Mouse (Mus musculus): ENCODE data around the gene Doc2b. TPM values are rescaled to one million over a fixed set of nuclear protein-coding genes. Genes with fewer than 3 reads are reported as not detected.

Doc2b gene
- polyA plus RNA-seq, 1 experiment from 2014 or later, result 2.9 TPM

DNA sequence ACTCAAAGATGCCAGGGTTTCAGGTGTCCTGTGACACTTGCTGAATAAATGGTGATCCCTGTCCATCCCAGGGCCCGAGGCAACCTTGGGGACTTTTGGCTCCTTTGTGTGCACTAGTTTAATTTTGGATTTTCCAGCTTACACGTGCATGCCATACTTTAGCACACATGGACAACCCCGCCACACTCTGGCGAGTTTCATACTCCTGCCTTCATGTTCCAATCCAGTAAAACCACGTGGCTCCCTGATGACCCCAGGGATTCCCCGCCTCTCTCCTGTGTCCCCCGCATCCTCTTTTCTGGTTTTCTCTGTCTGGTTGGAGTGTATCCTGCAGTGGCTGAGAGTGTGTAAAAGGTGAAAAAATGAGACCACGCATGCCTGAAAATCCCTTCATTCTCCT lies 31.6 kb upstream of the Doc2b start:
- Histone ChIP-seq H3K9me3 (ENCODE audit: control insufficient read depth, low read length) (no peaks in the 10 kb centered on the region), H3K4me2 (replicated peaks) (no peak overlapping the region), H3K36me3 (replicated peaks; ENCODE audit: control insufficient read depth, insufficient read depth) (no peaks in the 10 kb centered on the region), H3K27me3 (ENCODE audit: control insufficient read depth, insufficient read depth, low read length) (no peaks in the 10 kb centered on the region), H3K9ac (no peak overlapping the region), H3K27ac (no peak overlapping the region), H3K4me1 (replicated peaks; ENCODE audit: control insufficient read depth, insufficient read depth, low read length) (0 out of 2 replicates have a peak, but pooled peaks cover 3% of the 10 kb centered on the region), H3K4me3 (replicated peaks; ENCODE audit: low read length) (no peak overlapping the region)
- DNase-seq (ENCODE audit: low spot score) (no peak), ATAC-seq (ENCODE audit: low FRiP score) (no peak)
- 84% methylated on average over 8 of the region's 8 CpGs for WGBS

DNA sequence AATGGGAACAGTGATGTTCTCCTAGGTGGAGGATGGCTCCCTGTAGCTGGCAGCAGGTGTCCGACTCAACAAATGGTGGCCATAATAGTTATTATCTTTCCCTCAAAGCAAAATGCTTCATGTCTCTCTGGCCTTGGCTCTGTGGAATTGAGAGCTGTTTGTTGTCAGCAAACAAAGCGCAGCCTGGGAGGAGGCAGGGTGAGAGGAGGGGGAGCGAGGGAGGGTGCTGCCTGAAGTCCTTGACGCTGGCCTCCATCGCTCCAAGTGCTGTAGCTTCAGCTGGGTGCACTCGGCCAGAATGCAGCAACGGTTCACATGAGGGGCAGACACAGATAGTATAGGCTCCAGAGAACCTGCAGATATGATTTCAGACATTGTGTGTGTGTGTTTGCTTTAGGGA lies 27.7 kb upstream of the Doc2b start:
- H3K4me2 ChIP-seq (replicated peaks), result no peak overlapping the region
- no peaks in the 10 kb centered on the region for H3K36me3 ChIP-seq (replicated peaks; ENCODE audit: control insufficient read depth, insufficient read depth)
- H3K4me1 ChIP-seq (replicated peaks; ENCODE audit: control insufficient read depth, insufficient read depth, low read length), result 0 out of 2 replicates have a peak, but pooled peaks cover 3% of the 10 kb centered on the region
- DNase-seq (ENCODE audit: low spot score) (no peak), ATAC-seq (ENCODE audit: low FRiP score) (no peak)
- H3K27me3 ChIP-seq (ENCODE audit: control insufficient read depth, insufficient read depth, low read length), result no peaks in the 10 kb centered on the region
- H3K27ac ChIP-seq, result no peak overlapping the region
- no peak overlapping the region for H3K9ac ChIP-seq
- 57% methylated on average over 7 of the region's 7 CpGs for WGBS
- no peak overlapping the region for H3K4me3 ChIP-seq (replicated peaks; ENCODE audit: low read length)
- H3K9me3 ChIP-seq (ENCODE audit: control insufficient read depth, low read length), result no peaks in the 10 kb centered on the region

DNA sequence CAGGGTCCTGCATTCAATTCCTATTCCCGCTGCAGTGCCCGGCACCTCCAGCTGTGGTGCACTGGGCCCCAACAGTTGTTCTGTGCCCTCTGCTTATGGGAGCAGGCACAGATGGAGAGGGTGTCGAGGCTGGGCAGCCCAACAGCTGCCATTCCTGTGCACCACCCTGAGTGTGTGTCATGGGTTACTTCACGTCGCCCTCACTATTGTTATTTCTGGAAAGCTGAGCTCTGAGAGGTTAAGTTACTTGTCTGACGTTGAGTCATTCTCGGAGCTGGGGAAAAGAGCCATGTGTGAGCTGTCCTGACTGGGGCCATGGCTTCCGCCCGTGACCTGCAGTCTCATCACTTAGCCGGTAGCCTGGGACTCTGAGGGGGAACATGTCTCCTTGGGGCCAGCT lies 17.2 kb upstream of the Doc2b start:
- Histone ChIP-seq H3K9me3 (ENCODE audit: control insufficient read depth, low read length) (no peaks in the 10 kb centered on the region), H3K27me3 (ENCODE audit: control insufficient read depth, insufficient read depth, low read length) (no peaks in the 10 kb centered on the region), H3K27ac (no peak overlapping the region), H3K4me2 (replicated peaks) (no peak overlapping the region), H3K4me1 (replicated peaks; ENCODE audit: control insufficient read depth, insufficient read depth, low read length) (peaks cover 4% of the 10 kb centered on the region; the same call in 1 of the 2 replicates), H3K4me3 (replicated peaks; ENCODE audit: low read length) (no peak overlapping the region), H3K36me3 (replicated peaks; ENCODE audit: control insufficient read depth, insufficient read depth) (no peaks in the 10 kb centered on the region), H3K9ac (no peak overlapping the region)
- 65% methylated on average over 10 of the region's 10 CpGs for WGBS
- DNase-seq (ENCODE audit: low spot score) (no peak), ATAC-seq (ENCODE audit: low FRiP score) (no peak)

DNA sequence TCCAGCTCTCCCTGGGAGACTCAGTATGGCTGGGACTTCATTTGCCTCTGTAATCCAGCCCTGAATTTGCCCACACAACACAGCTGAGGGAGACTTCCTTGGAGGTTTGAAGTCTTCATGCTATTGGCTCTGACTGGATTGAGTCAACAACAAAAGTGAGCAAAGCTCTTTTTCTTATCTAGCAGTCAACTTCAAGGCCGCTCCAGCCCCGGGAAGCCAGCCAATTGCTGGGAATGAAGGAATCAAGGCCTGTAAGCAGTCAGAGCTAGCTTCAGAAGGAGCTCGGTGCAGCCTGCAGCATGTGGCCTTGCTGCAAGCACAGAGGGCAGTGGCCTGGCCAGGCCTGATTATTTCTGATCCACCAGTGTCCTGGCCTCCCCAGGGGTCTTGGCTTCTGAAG lies 16.1 kb upstream of the Doc2b start:
- DNase-seq (ENCODE audit: low spot score) (peak; percentile 57), ATAC-seq (ENCODE audit: low FRiP score) (no peak)
- H3K27me3 ChIP-seq (ENCODE audit: control insufficient read depth, insufficient read depth, low read length), result no peaks in the 10 kb centered on the region
- no peak overlapping the region for H3K9ac ChIP-seq
- 47% methylated on average over 3 of the region's 3 CpGs for WGBS
- H3K4me3 ChIP-seq (replicated peaks; ENCODE audit: low read length), result no peak overlapping the region
- H3K4me1 ChIP-seq (replicated peaks; ENCODE audit: control insufficient read depth, insufficient read depth, low read length), result no peaks in the 10 kb centered on the region
- no peak overlapping the region for H3K4me2 ChIP-seq (replicated peaks)
- no peaks in the 10 kb centered on the region for H3K9me3 ChIP-seq (ENCODE audit: control insufficient read depth, low read length)
- H3K36me3 ChIP-seq (replicated peaks; ENCODE audit: control insufficient read depth, insufficient read depth), result no peaks in the 10 kb centered on the region
- H3K27ac ChIP-seq, result no peak overlapping the region

DNA sequence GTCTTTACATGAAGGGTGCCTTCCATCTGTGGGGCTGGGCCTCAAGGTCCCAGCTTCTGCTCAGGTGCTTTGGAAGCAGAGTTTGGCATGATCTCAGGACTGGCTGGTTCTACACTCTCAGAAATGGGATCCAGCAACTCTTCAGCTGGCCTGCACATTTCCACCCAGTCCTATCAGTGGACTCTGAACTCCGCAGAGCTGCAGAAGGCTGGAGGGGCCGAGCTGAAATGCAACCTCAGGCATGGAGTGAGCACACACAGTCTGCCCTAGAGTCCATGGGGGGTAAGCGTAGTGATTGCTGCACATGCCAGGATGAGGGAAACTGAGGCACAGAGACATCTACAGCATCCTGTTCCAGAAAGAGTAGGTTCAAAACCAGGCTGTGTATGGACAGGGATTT lies 14.7 kb upstream of the Doc2b start:
- H3K36me3 ChIP-seq (replicated peaks; ENCODE audit: control insufficient read depth, insufficient read depth), result no peaks in the 10 kb centered on the region
- ATAC-seq (ENCODE audit: low FRiP score) (no peak), DNase-seq (ENCODE audit: low spot score) (no peak)
- no peak overlapping the region for H3K9ac ChIP-seq
- no peaks in the 10 kb centered on the region for H3K4me1 ChIP-seq (replicated peaks; ENCODE audit: control insufficient read depth, insufficient read depth, low read length)
- 92% methylated on average over 3 of the region's 3 CpGs for WGBS
- no peaks in the 10 kb centered on the region for H3K27me3 ChIP-seq (ENCODE audit: control insufficient read depth, insufficient read depth, low read length)
- H3K4me2 ChIP-seq (replicated peaks), result no peak overlapping the region
- no peaks in the 10 kb centered on the region for H3K9me3 ChIP-seq (ENCODE audit: control insufficient read depth, low read length)
- H3K27ac ChIP-seq, result no peak overlapping the region
- H3K4me3 ChIP-seq (replicated peaks; ENCODE audit: low read length), result no peak overlapping the region

DNA sequence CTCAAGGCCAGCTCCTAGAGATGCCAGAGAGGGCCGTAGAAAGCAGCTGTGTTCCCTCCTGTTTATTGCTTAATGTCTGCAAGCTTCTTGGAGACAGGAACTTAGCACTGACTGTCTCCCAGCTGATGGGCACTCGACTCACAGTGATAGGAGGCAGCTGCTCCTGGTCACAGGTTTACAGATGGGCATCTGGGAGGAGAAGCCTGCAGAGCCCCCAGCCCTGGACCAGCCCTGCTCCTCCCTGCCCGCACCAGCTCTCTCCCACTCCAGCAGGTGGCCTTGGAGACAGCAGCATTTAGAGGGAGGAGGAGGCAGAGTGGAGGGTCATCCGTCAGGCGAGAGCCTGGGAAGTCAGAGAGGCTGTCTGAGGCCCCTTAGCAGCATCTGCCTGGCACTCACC lies 11.6 kb upstream of the Doc2b start:
- no peak for DNase-seq (ENCODE audit: low spot score)
- ATAC-seq (ENCODE audit: low FRiP score), result no peak
- Histone ChIP-seq H3K36me3 (replicated peaks; ENCODE audit: control insufficient read depth, insufficient read depth) (no peaks in the 10 kb centered on the region), H3K9me3 (ENCODE audit: control insufficient read depth, low read length) (no peaks in the 10 kb centered on the region), H3K27me3 (ENCODE audit: control insufficient read depth, insufficient read depth, low read length) (no peaks in the 10 kb centered on the region), H3K27ac (no peak overlapping the region), H3K4me2 (replicated peaks) (no peak overlapping the region), H3K4me3 (replicated peaks; ENCODE audit: low read length) (no peak overlapping the region), H3K9ac (no peak overlapping the region), H3K4me1 (replicated peaks; ENCODE audit: control insufficient read depth, insufficient read depth, low read length) (no peaks in the 10 kb centered on the region)
- WGBS, result 33% methylated on average over 5 of the region's 5 CpGs

DNA sequence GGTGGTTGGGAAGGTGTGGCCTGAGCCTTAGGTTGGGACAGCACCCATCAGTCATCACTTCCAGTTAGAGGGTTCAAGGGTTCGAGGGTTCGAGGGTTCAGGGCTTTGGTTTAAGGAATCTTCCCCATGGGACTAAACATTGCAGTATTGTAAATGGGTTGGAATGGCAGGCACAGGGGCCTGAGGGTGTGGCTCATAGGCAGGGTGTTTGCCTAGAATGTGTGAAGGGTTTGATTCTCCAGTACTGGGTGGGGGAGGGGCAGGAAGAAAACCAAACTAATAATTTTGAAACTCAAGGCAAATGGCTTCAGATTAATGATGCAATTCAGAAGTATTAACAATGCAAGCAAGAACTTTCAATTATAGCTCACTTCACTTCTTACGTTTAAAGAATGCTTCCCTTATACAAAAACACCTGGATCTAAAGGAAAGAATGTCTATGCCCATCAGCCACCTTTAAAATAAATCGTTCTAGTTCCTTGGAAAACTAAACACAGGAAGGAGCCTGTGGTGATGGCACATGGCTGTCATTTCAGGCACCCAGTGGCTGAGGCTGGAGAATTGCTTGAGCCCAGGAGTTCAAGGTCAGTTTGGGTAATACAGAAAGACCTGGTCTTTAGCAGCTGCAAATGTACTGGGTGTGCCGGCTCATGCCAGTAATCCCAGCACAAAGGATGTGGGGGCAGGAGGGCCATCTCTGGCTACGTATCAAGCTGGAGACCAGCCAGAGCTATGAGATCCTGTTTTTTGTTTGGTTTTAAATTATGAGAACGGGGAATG lies 6.1 kb upstream of the Doc2b start:
- DNase-seq (ENCODE audit: low spot score) (no peak), ATAC-seq (ENCODE audit: low FRiP score) (no peak)
- no peak overlapping the region for H3K4me2 ChIP-seq (replicated peaks)
- 85% methylated on average over 7 of the region's 7 CpGs for WGBS
- peaks cover 10% of the 10 kb centered on the region for H3K27me3 ChIP-seq (ENCODE audit: control insufficient read depth, insufficient read depth, low read length)
- H3K4me1 ChIP-seq (replicated peaks; ENCODE audit: control insufficient read depth, insufficient read depth, low read length), result no peaks in the 10 kb centered on the region
- H3K27ac ChIP-seq, result no peak overlapping the region
- H3K9ac ChIP-seq, result no peak overlapping the region
- no peak overlapping the region for H3K4me3 ChIP-seq (replicated peaks; ENCODE audit: low read length)
- no peaks in the 10 kb centered on the region for H3K9me3 ChIP-seq (ENCODE audit: control insufficient read depth, low read length)
- no peaks in the 10 kb centered on the region for H3K36me3 ChIP-seq (replicated peaks; ENCODE audit: control insufficient read depth, insufficient read depth)

DNA sequence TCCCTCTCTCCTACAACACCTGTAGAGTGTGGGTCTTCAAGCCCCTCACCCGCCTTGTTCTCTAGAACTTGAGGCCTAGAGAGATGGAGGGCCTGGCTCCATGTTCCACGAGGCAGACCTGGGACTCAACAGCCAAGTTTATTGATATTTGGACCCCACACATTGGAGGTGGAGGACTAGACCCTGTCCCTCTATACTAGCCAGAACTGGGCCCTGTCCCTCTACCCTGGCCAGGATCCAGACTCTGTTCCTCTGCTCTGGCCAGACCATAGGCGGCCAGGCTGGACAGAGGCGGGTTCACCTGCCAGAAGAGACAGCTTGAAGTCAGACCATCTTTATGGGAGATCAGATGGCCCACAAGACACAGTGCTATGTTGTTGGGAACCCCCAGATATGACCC lies 5.5 kb upstream of the Doc2b start:
- Histone ChIP-seq H3K4me2 (replicated peaks) (no peak overlapping the region), H3K36me3 (replicated peaks; ENCODE audit: control insufficient read depth, insufficient read depth) (no peaks in the 10 kb centered on the region), H3K27me3 (ENCODE audit: control insufficient read depth, insufficient read depth, low read length) (peaks cover 15% of the 10 kb centered on the region), H3K9ac (no peak overlapping the region), H3K27ac (no peak overlapping the region), H3K4me1 (replicated peaks; ENCODE audit: control insufficient read depth, insufficient read depth, low read length) (no peaks in the 10 kb centered on the region), H3K9me3 (ENCODE audit: control insufficient read depth, low read length) (no peaks in the 10 kb centered on the region), H3K4me3 (replicated peaks; ENCODE audit: low read length) (no peak overlapping the region)
- 85% methylated on average over 4 of the region's 4 CpGs for WGBS
- ATAC-seq (ENCODE audit: low FRiP score) (no peak), DNase-seq (ENCODE audit: low spot score) (no peak)

DNA sequence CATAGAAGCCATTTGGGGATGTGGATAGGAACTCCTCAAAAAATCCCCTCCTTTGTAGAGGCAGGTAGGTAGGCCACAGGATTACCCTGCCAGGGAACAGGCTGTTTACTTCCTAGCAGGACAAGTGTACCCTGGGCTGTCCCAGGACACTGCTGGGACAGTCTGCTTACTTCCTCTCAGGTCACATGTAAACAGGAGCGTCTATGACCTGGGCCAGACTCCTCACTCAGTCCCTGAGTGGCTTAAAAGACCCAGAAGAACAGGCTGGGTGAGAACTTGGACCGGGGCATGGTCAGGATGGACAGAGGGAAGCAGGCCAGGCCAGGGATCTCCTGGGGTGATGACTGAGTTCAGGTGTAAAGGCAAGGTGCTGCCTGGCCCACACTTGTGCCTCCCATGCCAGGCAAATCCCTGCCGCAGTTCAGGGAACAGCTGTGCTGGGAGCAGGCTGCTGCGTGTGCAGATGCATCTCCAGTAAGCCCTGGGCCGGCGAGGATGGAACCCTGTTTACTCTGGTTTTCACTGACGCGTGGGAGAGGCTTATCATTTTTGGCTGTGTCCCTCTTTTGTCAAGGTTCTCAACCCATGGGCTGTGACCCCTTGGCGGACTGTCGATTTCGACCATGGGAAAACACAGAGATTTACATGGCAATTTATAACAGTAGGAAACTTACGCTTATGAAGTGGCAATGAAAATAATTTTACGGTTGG lies 842 bp upstream of the Doc2b start:
- WGBS, result 68% methylated on average over 13 of the region's 13 CpGs
- no peak for ATAC-seq (ENCODE audit: low FRiP score)
- peaks cover 7% of the 10 kb centered on the region; the same call in 1 of the 2 replicates for H3K4me1 ChIP-seq (replicated peaks; ENCODE audit: control insufficient read depth, insufficient read depth, low read length)
- H3K27me3 ChIP-seq (ENCODE audit: control insufficient read depth, insufficient read depth, low read length), result peaks cover 43% of the 10 kb centered on the region
- no peaks in the 10 kb centered on the region for H3K36me3 ChIP-seq (replicated peaks; ENCODE audit: control insufficient read depth, insufficient read depth)
- DNase-seq (ENCODE audit: low spot score), result no peak
- no peaks in the 10 kb centered on the region for H3K9me3 ChIP-seq (ENCODE audit: control insufficient read depth, low read length)
- no peak overlapping the region for H3K4me3 ChIP-seq (replicated peaks; ENCODE audit: low read length)
- H3K4me2 ChIP-seq (replicated peaks), result peak overlapping the region; percentile 64
- H3K27ac ChIP-seq, result no peak overlapping the region
- peak overlapping the region; percentile 58; the same call in 1 of the 2 replicates for H3K9ac ChIP-seq

All from hindbrain, embryonic 14.5 days (tissue).